Mouse (Mus musculus) kidney, postnatal 0 days (tissue): ENCODE results near the gene Ccdc13. TPM values are rescaled to one million over a fixed set of nuclear protein-coding genes. Genes with fewer than 3 reads are reported as not detected.
A peak's percentile ranks its signal among the peaks of the same experiment; 100 is the strongest.

Experiments
- ATAC-seq: fragments of 200-750 bp; cut with Nextera tagmentation; replicated peaks from 2 replicates; pipeline ENCODE4 v1.8.0; 2017; ENCODE audit warnings: low read depth, moderate number of reproducible peaks, moderate TSS enrichment, moderate library complexity; ENCODE audit not compliant: low FRiP score
- DNase-seq: peaks from one replicate; pipeline ENCODE4 v3.0.0-alpha.2; 2016; ENCODE audit warnings: low spot score
- H3K27ac ChIP-seq: fragments of 300-500 bp; sonication (generic); 2 replicates; pipeline ENCODE4 v1.5.1; 2014; ENCODE audit warnings: mild to moderate bottlenecking
- H3K27me3 ChIP-seq: fragments of 300-500 bp; sonication (generic); 2 replicates; pipeline ENCODE4 v1.6.1; 2014; ENCODE audit warnings: low read length, mixed read lengths; ENCODE audit not compliant: insufficient read depth
- H3K36me3 ChIP-seq: fragments of 300-500 bp; sonication (generic); 2 replicates; pipeline ENCODE4 v1.6.1; 2014; ENCODE audit warnings: low read length, mixed read lengths; ENCODE audit not compliant: insufficient read depth
- H3K4me1 ChIP-seq: fragments of 300-500 bp; sonication (generic); replicated peaks from 2 replicates; pipeline ENCODE4 v1.6.1; 2014; ENCODE audit warnings: antibody characterized with exemption, low read length, mixed read lengths; ENCODE audit not compliant: insufficient read depth
- H3K4me2 ChIP-seq: fragments of 300-500 bp; sonication (generic); 2 replicates; pipeline ENCODE4 v1.6.1; 2014; ENCODE audit warnings: mild to moderate bottlenecking, low read length, moderate library complexity, mixed read lengths
- H3K4me3 ChIP-seq: fragments of 300-500 bp; sonication (generic); replicated peaks from 2 replicates; pipeline ENCODE4 v1.5.1; 2014; ENCODE audit warnings: low read depth, low read length
- H3K9ac ChIP-seq: fragments of 300-500 bp; sonication (generic); 2 replicates; pipeline ENCODE4 v1.6.1; 2014; ENCODE audit warnings: low read depth, low read length
- H3K9me3 ChIP-seq: fragments of 300-500 bp; sonication (generic); replicated peaks from 2 replicates; pipeline ENCODE4 v1.6.1; 2016; ENCODE audit warnings: low read length, inconsistent platforms, mixed read lengths
- CTCF ChIP-seq: IDR thresholded peaks from 2 replicates; pipeline ENCODE4 v1.5.1; 2016; ENCODE audit warnings: antibody characterized with exemption, low read depth, mild to moderate bottlenecking, moderate library complexity
- WGBS: fragments of 180-500 bp; shearing (Covaris S2); extraction: QIAGEN DNeasy Blood & Tissue Kit; methylation state at CpG from one replicate; pipeline ENCODE4 v1.1.7; 2014; 5-methylcytosine and 5-hydroxymethylcytosine counted together
- polyA plus RNA-seq: library from polyadenylated mRNA; unstranded; fragments of >200 nt; fragmentation: Nextera tagmentation; extraction: Ambion mirVana; gene quantifications from 2 replicates; pipeline ENCODE4 v1.2.1, GENCODE M21; 2015

Ccdc13 gene
- polyA plus RNA-seq, 1 experiment from 2014 or later, result 0.25 TPM

GRCm38 (mm10) chr9:121785261-121785660 is 54.0 kb downstream of the Ccdc13 start:
- Histone ChIP-seq H3K9me3 (no peaks in the 10 kb centered on the region), H3K9ac (no peak overlapping the region), H3K27ac (no peak overlapping the region), H3K27me3 (no peaks in the 10 kb centered on the region), H3K4me2 (no peak overlapping the region), H3K4me3 (no peak overlapping the region), H3K36me3 (no peaks in the 10 kb centered on the region), H3K4me1 (no peaks in the 10 kb centered on the region)
- DNase-seq (no peak), ATAC-seq (no peak)
- no peak for TF ChIP-seq CTCF
- 82% methylated on average over 8 of the region's 8 CpGs for WGBS

GRCm38 (mm10) chr9:121784801-121785200 is 54.5 kb downstream of the Ccdc13 start:
- H3K4me3 ChIP-seq, result no peak overlapping the region
- WGBS, result 86% methylated on average over 12 of the region's 12 CpGs
- H3K27ac ChIP-seq, result no peak overlapping the region
- no peak for DNase-seq
- H3K9ac ChIP-seq, result no peak overlapping the region
- no peaks in the 10 kb centered on the region for H3K4me1 ChIP-seq
- no peak overlapping the region for H3K4me2 ChIP-seq
- H3K36me3 ChIP-seq, result no peaks in the 10 kb centered on the region
- H3K9me3 ChIP-seq, result no peaks in the 10 kb centered on the region
- no peak for TF ChIP-seq CTCF
- no peaks in the 10 kb centered on the region for H3K27me3 ChIP-seq
- ATAC-seq, result no peak

GRCm38 (mm10) chr9:121778066-121778624 is 61.1 kb downstream of the Ccdc13 start:
- peaks cover 27% of the 10 kb centered on the region for H3K27me3 ChIP-seq
- ATAC-seq (no peak), DNase-seq (peak; percentile 55)
- H3K9me3 ChIP-seq, result no peaks in the 10 kb centered on the region
- H3K27ac ChIP-seq, result no peak overlapping the region
- no peaks in the 10 kb centered on the region for H3K4me1 ChIP-seq
- H3K9ac ChIP-seq, result no peak overlapping the region
- TF ChIP-seq CTCF, result no peak
- 12% methylated on average over 54 of the region's 54 CpGs for WGBS
- no peaks in the 10 kb centered on the region for H3K36me3 ChIP-seq
- peak overlapping the region; percentile 24 for H3K4me3 ChIP-seq
- peak overlapping the region; percentile 53 for H3K4me2 ChIP-seq

GRCm38 (mm10) chr9:121777484-121778065 is 61.7 kb downstream of the Ccdc13 start, which contains the start of gene Klhl40:
Gene Klhl40, plus strand, starts transcription at chr9:121777607.
- ATAC-seq (peak; percentile 31; the same call in 1 of the 2 replicates), DNase-seq (no peak)
- H3K4me1 ChIP-seq, result no peaks in the 10 kb centered on the region
- no peak within 1 kb of the TSS for H3K27ac ChIP-seq
- no peak within 1 kb of the TSS for H3K9ac ChIP-seq
- no peaks in the 10 kb centered on the region for H3K36me3 ChIP-seq
- WGBS, result 17% methylated on average over 30 of the region's 30 CpGs
- peak within 1 kb of the TSS; percentile 24 for H3K4me3 ChIP-seq
- peaks cover 27% of the 10 kb centered on the region for H3K27me3 ChIP-seq
- TF ChIP-seq CTCF, result no peak
- peak within 1 kb of the TSS; percentile 53 for H3K4me2 ChIP-seq
- no peaks in the 10 kb centered on the region for H3K9me3 ChIP-seq

GRCm38 (mm10) chr9:121776511-121776910 is 62.8 kb downstream of the Ccdc13 start:
- no peak overlapping the region for H3K27ac ChIP-seq
- WGBS, result 79% methylated on average over 7 of the region's 7 CpGs
- H3K4me3 ChIP-seq, result no peak overlapping the region
- DNase-seq, result no peak
- peaks cover 27% of the 10 kb centered on the region for H3K27me3 ChIP-seq
- H3K36me3 ChIP-seq, result no peaks in the 10 kb centered on the region
- no peak overlapping the region for H3K9ac ChIP-seq
- no peaks in the 10 kb centered on the region for H3K4me1 ChIP-seq
- no peaks in the 10 kb centered on the region for H3K9me3 ChIP-seq
- ATAC-seq, result no peak
- no peak for TF ChIP-seq CTCF
- H3K4me2 ChIP-seq, result no peak overlapping the region

- no peak for ATAC-seq
Measured at GRCm38 (mm10) chr9:121775951-121776350, 63.3 kb downstream of the Ccdc13 start.

More at GRCm38 (mm10) chr9:121775951-121776350, 63.3 kb downstream of the Ccdc13 start:
- no peak for DNase-seq
- H3K4me3 ChIP-seq, result no peak overlapping the region
- WGBS, result 84% methylated on average over 10 of the region's 10 CpGs
- no peak overlapping the region for H3K9ac ChIP-seq
- H3K36me3 ChIP-seq, result no peaks in the 10 kb centered on the region
- no peaks in the 10 kb centered on the region for H3K4me1 ChIP-seq
- H3K9me3 ChIP-seq, result no peaks in the 10 kb centered on the region
- H3K27ac ChIP-seq, result no peak overlapping the region
- H3K4me2 ChIP-seq, result no peak overlapping the region
- no peak for TF ChIP-seq CTCF
- peaks cover 27% of the 10 kb centered on the region for H3K27me3 ChIP-seq
